Mouse (Mus musculus): ENCODE data around the gene Uba6.

Gene Uba6
- long read RNA-seq, experiment 1, partial matches to known transcripts, result 1 of 2 reads
- long read RNA-seq, experiment 1, other reads (novel, unspliced or antisense), result 1 of 2 reads
- long read RNA-seq, experiment 2, partial matches to known transcripts, result 0 of 2 reads
- long read RNA-seq, experiment 2, other reads (novel, unspliced or antisense), result 2 of 2 reads

DNA sequence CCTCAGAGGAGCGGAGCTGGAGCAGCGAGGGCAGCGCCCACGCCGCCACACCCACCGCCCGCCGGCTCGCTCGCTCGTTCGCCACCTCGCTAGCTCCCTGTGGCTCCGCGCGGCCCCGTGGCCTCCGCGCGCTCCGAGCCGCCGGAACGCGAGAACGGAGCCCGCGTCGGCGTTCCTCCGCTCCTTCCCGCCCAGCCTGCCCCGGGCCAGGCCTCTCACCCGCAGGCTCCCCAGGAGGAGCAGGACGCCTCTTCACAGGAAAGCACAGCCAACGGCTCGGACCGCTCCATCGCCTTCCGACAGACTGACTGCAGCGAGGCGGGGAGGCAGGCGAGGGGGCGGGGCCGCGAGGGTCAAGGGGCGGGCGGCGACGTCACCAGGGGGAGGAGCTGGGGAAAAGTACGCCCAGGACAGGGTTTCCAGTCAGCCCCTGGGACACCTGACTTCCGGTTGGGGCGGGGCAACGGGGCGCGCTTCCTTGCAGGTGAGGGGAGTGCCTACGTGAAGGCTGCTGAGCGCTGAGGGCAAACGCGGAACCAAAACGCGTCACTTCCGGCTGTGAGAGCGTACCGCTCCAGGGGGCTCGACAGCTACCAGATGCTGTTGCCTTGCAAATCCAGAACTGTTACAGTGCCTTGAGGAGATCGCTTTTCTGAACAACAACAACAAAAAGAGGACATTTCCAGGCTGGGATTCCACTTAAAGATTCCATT is at the start of gene Uba6:
TSS of gene Uba6 (minus strand) at position 355 of the 713 bp plus-strand sequence.
- intact Hi-C loops (cut with DNase I), result loop anchor here (2.0 to 10.0 kb wide), 2 partner anchors 108 to 632 kb away; partner anchors contain the start of genes Cenpc1 and Ythdc1

- intact Hi-C loops (cut with DNase I), result loop anchor here (10.0 kb wide), 1 partner anchor 947 kb away; the partner anchor contains the start of gene Ugt2b5
Observed at GRCm38 (mm10) chr5:86197801-86198200, 25.2 kb upstream of the Uba6 start, which contains the start of gene Gnrhr. TSS of gene Gnrhr (minus strand) at chr5:86197901.

DNA sequence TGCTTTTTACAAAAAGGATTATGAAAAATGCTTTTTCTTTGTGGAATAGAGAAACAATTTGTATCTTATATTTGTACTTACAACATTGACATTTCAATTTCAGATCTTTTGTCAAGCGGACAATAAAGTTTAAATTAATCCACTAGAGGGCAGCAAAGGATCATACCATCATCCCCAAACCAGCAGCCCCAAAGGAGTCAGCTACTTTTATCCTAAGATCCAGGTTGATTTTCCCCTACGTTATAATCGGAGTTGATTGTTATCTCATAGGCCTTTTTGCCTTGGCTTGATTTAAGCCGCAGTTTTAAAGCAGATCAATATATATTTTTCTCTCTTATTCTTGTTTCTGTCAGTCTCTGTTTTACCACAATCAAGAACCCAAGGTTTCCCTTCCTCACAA is 18.8 kb upstream of the Uba6 start:
- intact Hi-C loops (cut with DNase I), result loop anchor here (2.0 to 10.0 kb wide), 2 partner anchors 219 to 953 kb away; partner anchors contain the start of gene Ugt2b5

DNA sequence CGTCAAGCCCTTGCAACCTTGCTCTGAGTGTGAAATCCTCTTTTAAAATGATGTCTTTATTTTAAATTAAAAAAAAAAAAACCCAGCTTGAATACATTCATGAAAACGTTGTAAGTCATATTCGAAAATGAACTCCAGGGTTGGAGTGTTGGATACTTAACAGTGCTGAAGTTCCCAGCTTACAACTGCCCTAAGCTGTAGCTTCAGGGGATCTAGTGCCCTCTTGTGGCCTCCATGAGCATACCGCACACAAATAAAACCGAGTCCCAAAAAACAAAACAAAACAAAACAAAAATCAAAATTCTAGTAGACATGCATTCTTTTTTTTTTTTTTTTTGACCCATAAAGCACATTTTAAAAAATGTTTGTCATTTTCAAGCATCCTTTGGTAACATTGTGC is 18.2 kb upstream of the Uba6 start:
- intact Hi-C loops (cut with DNase I), result loop anchor here (2.0 to 10.0 kb wide), 2 partner anchors 220 to 954 kb away; partner anchors contain the start of gene Ugt2b5

- intact Hi-C loops (cut with DNase I), result loop anchor here (2.0 to 10.0 kb wide), 2 partner anchors 221 to 955 kb away; partner anchors contain the start of gene Ugt2b5
Observed at GRCm38 (mm10) chr5:86190290-86190689, 17.7 kb upstream of the Uba6 start.

DNA sequence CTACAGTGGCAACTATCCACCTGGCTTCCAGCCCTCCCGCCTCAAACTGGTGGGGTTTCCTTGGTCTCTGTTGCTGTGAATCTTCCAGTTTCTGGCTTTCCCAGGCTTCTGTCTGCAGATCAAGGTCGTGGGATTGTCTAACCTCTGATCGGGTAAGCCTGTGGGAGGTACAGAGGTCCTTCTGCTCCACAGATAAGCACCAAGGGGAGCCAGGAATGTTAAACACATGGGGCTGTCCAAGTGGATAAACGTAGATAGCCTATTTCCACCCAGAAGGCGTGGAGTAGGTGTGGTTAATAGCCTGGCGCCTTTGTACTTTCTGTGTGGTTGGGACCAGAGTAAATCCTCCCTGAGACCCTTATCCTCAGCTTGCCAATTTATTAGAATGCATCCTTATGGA is 14.8 kb upstream of the Uba6 start:
- intact Hi-C loops (cut with DNase I), result no loop called here

GRCm38 (mm10) chr5:86173778-86174177 is 1.2 kb upstream of the Uba6 start:
- intact Hi-C loops (cut with DNase I), result loop anchor here (2.0 to 10.0 kb wide), 2 partner anchors 109 to 631 kb away; partner anchors contain the start of genes Cenpc1 and Ythdc1

- intact Hi-C loops (cut with DNase I), result loop anchor here (2.0 to 10.0 kb wide), 2 partner anchors 107 to 633 kb away; partner anchors contain the start of genes Cenpc1 and Ythdc1
Observed at GRCm38 (mm10) chr5:86172088-86172448, 535 bp downstream of the Uba6 start.

GRCm38 (mm10) chr5:86129828-86130227 is 42.8 kb downstream of the Uba6 start:
- intact Hi-C loops (cut with DNase I), result no loop called here

GRCm38 (mm10) chr5:86128749-86129148 is 43.9 kb downstream of the Uba6 start:
- intact Hi-C loops (cut with DNase I), result no loop called here

DNA sequence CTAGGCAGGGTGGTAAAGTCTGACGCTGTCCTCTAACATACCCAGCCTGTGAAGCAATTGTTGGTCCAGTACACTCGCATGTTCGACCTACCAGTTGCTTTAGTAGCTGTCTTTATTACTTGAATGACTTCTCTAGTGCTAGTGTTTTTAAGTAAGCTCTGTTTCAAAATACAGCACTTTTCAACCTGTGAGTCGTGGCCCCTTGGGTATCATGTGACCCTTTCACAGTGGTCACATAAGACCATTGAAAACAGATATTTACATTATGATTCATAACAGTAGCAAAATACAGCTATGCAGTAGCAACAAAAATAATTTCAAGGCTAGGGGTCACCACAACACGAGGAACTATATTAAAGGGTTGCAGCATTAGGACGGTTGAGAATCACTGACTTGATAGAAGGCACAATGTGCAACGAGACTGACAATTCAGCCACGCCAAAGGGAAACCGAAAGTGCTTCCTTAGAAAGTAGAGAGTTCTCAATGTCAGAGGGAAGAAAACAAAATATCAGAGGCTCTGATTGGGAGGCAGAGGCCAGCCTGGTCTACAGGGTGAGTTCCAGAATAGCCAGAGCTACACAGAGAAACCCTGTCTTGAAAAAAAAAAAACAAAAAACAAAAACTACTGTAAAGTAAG is 54.0 kb downstream of the Uba6 start:
- intact Hi-C loops (cut with DNase I), result no loop called here

- intact Hi-C loops (cut with DNase I), result loop anchor here (5.0 kb wide), 1 partner anchor 47 kb away; the partner anchor contains the start of gene Cenpc1
Observed at GRCm38 (mm10) chr5:86113997-86114396, 58.6 kb downstream of the Uba6 start.

GRCm38 (mm10) chr5:86113037-86113436 is 59.6 kb downstream of the Uba6 start:
- intact Hi-C loops (cut with DNase I), result loop anchor here (5.0 kb wide), 1 partner anchor 46 kb away; the partner anchor contains the start of gene Cenpc1

GRCm38 (mm10) chr5:86111074-86111473 is 61.5 kb downstream of the Uba6 start:
- intact Hi-C loops (cut with DNase I), result loop anchor here (5.0 kb wide), 1 partner anchor 44 kb away; the partner anchor contains the start of gene Cenpc1

GRCm38 (mm10) chr5:86106610-86107009 is 66.0 kb downstream of the Uba6 start:
- intact Hi-C loops (cut with DNase I), result no loop called here

- intact Hi-C loops (cut with DNase I), result no loop called here
Observed at GRCm38 (mm10) chr5:86102176-86102575, 70.4 kb downstream of the Uba6 start.

DNA sequence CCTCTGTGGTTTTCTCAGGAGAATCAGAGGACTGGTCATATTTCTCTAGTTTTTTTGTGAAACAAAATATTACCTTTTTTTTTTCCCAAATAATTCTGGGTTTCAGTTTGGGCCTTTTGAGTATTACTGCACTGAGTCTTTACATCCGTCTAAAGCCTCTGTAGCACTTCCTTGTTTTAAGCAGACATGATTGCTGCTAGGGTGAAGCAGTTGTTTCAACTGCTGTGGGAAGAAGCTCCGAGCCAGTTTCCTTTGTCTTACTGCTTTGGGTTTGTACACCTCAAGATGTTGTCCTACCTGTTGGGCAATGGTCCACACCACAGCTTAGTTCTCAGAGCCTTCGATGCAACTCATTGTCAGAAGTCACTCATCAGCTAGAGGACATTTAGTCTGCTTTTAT is 72.0 kb downstream of the Uba6 start:
- intact Hi-C loops (cut with DNase I), result no loop called here

DNA sequence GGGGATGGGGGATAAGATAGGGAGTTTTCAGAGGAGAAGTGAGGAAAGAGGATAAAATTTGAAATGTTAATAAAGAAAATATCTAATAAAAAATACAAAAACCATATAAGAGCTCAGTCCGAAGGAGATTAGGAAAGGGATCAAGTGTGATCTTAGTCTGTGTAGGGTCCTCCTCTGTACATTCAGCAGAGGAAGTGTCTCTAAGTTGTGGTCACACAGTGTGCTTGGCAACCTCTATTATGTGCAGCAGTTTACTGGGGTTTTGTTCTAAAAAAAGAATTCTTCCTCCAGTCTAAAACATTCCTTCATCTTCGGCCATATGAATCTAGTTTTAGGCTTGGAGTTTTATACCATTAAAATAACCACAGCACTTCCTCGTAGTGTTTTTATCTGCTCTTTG is 73.6 kb downstream of the Uba6 start:
- intact Hi-C loops (cut with DNase I), result no loop called here

DNA sequence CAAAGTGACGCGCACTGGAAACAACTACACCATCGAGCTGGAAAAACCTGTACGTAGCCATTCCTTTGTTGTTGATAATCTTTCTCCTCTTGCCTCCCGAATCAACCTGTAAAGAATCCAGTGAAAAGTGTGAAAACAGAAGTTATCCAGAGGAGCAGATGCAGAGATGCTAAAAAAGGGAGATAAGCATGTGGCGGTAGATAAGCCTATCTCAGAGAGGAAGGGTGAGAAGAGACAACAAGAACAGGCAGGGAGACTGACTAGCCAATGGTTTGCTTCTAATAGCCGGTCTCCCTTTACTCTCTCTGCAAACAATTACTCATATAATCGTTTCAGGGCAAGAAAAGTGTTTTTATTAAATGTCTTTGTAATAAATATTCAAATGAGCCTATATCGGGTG is 77.8 kb downstream of the Uba6 start:
- intact Hi-C loops (cut with DNase I), result no loop called here

DNA sequence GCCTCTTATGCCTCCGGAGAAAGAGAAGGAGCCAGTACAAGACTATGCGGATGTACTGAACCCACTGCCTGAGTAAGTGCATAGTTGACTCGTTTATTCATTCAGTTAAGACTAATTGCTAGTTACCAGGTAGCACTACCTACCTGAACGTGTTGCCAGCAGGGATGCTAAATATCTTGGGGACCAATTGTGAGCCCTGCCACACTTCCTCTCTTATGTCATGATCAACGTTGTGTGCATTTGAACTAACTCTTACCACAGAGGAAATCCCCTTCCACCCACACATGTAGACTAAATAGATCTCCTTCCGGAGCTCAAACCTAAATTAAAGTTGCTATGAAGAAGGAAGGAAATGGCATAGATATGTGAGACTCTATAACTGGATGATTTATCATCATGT is 85.9 kb downstream of the Uba6 start:
- intact Hi-C loops (cut with DNase I), result no loop called here

DNA sequence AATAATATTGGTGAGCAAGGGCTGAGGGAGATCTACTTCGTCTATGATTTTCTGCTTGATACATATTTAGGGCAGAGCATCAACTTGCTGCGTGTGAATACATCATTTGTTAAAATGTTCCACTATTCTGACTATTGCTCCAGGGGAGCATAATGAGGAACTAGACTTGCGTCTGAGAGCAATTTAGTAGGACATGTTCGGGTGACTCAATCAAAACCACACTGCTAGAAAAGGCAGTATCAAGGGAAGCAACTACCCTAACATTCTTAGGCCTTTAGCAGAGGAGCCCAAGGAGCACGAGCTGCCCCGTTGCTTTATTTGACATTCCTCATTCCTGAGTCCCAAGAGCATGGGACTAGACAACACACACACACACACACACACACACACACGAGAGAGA is 87.6 kb downstream of the Uba6 start:
- intact Hi-C loops (cut with DNase I), result no loop called here

DNA sequence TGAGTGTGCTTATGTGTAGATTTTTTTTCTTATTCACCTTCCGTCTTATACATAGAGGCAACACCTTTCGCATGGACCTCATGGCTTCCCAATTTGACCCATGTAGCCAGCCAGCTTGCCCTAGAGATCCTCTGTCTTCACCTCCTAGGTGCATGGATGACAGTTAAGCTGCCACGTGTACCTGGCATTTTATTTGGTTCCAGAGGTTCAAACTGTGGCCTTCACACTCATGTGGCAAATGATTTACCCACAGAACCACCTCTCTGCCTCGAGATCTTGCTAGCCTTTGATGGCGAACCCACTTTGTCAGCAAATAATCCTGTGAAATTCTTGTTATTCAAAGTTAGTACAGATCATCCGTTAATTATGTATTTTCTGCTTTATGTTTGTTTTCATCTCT is 88.6 kb downstream of the Uba6 start:
- intact Hi-C loops (cut with DNase I), result no loop called here

Measured in adrenal gland (tissue).